Comparison of ENCODE assay signal across 15 mouse cellular contexts in the genomic region with DNA sequence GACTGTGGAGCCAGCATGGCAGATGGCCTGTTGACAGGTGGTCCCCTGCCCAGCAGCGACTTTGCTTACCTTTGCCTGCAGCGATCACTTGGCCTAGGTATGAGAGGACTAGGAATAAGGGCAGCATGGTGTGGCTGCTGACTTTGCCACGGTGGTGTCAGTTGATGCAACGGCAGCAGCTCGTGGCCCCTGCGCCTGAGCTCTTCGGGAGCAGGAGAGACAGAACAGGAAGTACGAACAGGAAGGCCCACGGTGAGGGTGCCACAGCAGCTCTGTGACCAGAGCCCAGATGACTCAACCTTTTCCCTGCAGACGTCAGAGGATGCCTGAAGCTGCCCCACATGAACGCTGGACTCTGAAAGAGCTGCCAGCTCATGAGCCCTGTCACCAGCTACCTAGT. TPM values are rescaled to one million over a fixed set of nuclear protein-coding genes. Genes with fewer than 3 reads are reported as not detected.
DNase-seq lines count a peak whose midpoint lies in the region; ATAC-seq and TF ChIP-seq lines count a peak whose summit lies in the region.
"Had no signal": no experiment of that assay in that cellular context is flagged by ENCODE, and none has a peak within 500 bp of the region (broad histone marks: within the 10 kb centered on the region; RNA-seq: fewer than 3 reads in every experiment).

TSS of gene Adam3 (minus strand) at position 223 of the 400 bp plus-strand sequence.

- no peaks in the 10 kb centered on the region for H3K36me3 ChIP-seq in heart, postnatal 0 days (replicated peaks; ENCODE audit: control insufficient read depth, insufficient read depth, low read length)
- H3K36me3 ChIP-seq in heart, adult 2 months (ENCODE audit: control insufficient read depth, insufficient read depth, low read length): no peaks in the 10 kb centered on the region
- H3K36me3 ChIP-seq: heart, embryonic 15.5 days; liver, embryonic 13.5 days had no signal

- TF ChIP-seq EP300 in heart, postnatal 0 days (IDR thresholded peaks at IDR 0.05; ENCODE audit: low read depth): no peak
- TF ChIP-seq EP300 in heart, adult 2 months (IDR thresholded peaks at IDR 0.05; ENCODE audit: insufficient read depth, low read depth, low read length): no peak

- H3K4me3 ChIP-seq in heart, postnatal 0 days (ENCODE audit: low read depth, low read length): no peak within 1 kb of the TSS
- no peak within 1 kb of the TSS for H3K4me3 ChIP-seq in heart, adult 2 months
- peak within 1 kb of the TSS; percentile 2 for H3K4me3 ChIP-seq in bone marrow macrophage, adult 2 months (ENCODE audit: insufficient read depth, low read length)
- H3K4me3 ChIP-seq: heart, embryonic 15.5 days; left cerebral cortex, adult 2 months; liver, embryonic 13.5 days had no signal

- ATAC-seq in heart, postnatal 0 days (ENCODE audit: insufficient read depth, low read depth): peak; percentile 20; the same call in 1 of the 2 replicates
- ATAC-seq: midbrain, embryonic 16.5 days had no signal

- H3K4me2 ChIP-seq in heart, postnatal 0 days (ENCODE audit: low read depth, low read length): no peak within 1 kb of the TSS
- H3K4me2 ChIP-seq: heart, embryonic 15.5 days; liver, embryonic 13.5 days had no signal

- no peak within 1 kb of the TSS for H3K27ac ChIP-seq in heart, postnatal 0 days (ENCODE audit: low read depth)
- H3K27ac ChIP-seq in heart, adult 2 months: no peak within 1 kb of the TSS
- H3K27ac ChIP-seq in bone marrow macrophage, adult 2 months (ENCODE audit: insufficient read depth, low read depth, low read length): no peak within 1 kb of the TSS
- H3K27ac ChIP-seq: heart, embryonic 15.5 days; left cerebral cortex, adult 2 months; liver, embryonic 13.5 days had no signal

- no peaks in the 10 kb centered on the region for H3K27me3 ChIP-seq in heart, postnatal 0 days (ENCODE audit: control insufficient read depth, insufficient read depth, low read length)
- H3K27me3 ChIP-seq in heart, adult 2 months (ENCODE audit: control insufficient read depth, insufficient read depth, low read length): no peaks in the 10 kb centered on the region
- H3K27me3 ChIP-seq: heart, embryonic 15.5 days; liver, embryonic 13.5 days had no signal

- no peaks in the 10 kb centered on the region for H3K79me2 ChIP-seq in heart, adult 2 months (replicated peaks; ENCODE audit: control insufficient read depth, insufficient read depth, low read length)

- intact Hi-C loops in heart, adult 2 months (cut with DNase I): no loop called here

- TF ChIP-seq POLR2A in heart, adult 2 months (IDR thresholded peaks at IDR 0.05; ENCODE audit: insufficient read depth, low read depth, low read length): no peak
- no peak for TF ChIP-seq POLR2A in bone marrow macrophage, adult 2 months (IDR thresholded peaks at IDR 0.05; ENCODE audit: borderline replicate concordance, low read depth, low read length)

- TF ChIP-seq CTCF in heart, postnatal 0 days (IDR thresholded peaks at IDR 0.05; ENCODE audit: low read depth): no peak
- no peak for TF ChIP-seq CTCF in heart, adult 2 months (IDR thresholded peaks at IDR 0.05)
- TF ChIP-seq CTCF in bone marrow macrophage, adult 2 months (IDR thresholded peaks at IDR 0.05; ENCODE audit: low read depth, low read length): no peak

- H3K4me1 ChIP-seq in heart, postnatal 0 days (ENCODE audit: control insufficient read depth, insufficient read depth): no peaks in the 10 kb centered on the region
- no peaks in the 10 kb centered on the region; the same call in 1 of the 2 replicates for H3K4me1 ChIP-seq in heart, adult 2 months (ENCODE audit: control insufficient read depth, insufficient read depth, low read length)
- peaks cover 14% of the 10 kb centered on the region for H3K4me1 ChIP-seq in bone marrow macrophage, adult 2 months (ENCODE audit: control insufficient read depth, insufficient read depth, low read length)
- H3K4me1 ChIP-seq: heart, embryonic 15.5 days; liver, embryonic 13.5 days had no signal

- H3K9me3 ChIP-seq in heart, postnatal 0 days (replicated peaks; ENCODE audit: control insufficient read depth, low read length): no peaks in the 10 kb centered on the region
- H3K9me3 ChIP-seq: heart, embryonic 15.5 days; liver, embryonic 13.5 days had no signal

- DNase-seq in heart, postnatal 0 days (ENCODE audit: low spot score): no peak
- DNase-seq in heart, adult 2 months: no peak
- DNase-seq in 416B (ENCODE audit: low read depth): peak; percentile 56
- DNase-seq in lung, postnatal 10 days: peak; percentile 7
- DNase-seq in adrenal gland, postnatal 36 days: no peak
- no peak for DNase-seq in embryo, embryonic 9.5 days (ENCODE audit: extremely low spot score)
- DNase-seq in cerebellum, postnatal 36 days: no peak
- DNase-seq: adrenal gland, postnatal 25 days; kidney, postnatal 36 days; liver, embryonic 13.5 days had no signal

- 37% methylated on average over 11 of the region's 11 CpGs for WGBS in heart, postnatal 0 days
- 29% methylated on average over 11 of the region's 11 CpGs for WGBS in heart, adult 2 months

- H3K9ac ChIP-seq in heart, postnatal 0 days (replicated peaks; ENCODE audit: low read depth, low read length): no peak within 1 kb of the TSS
- H3K9ac ChIP-seq in heart, adult 2 months (ENCODE audit: low read depth, low read length): no peak within 1 kb of the TSS
- H3K9ac ChIP-seq: heart, embryonic 15.5 days; liver, embryonic 13.5 days had no signal

RNA-seq across cellular contexts. Expression of gene Adam3, which starts in this region (rescaled TPM):
- total RNA-seq in heart, postnatal 0 days (2014; rRNA removed; ENCODE audit: low replicate concordance): not detected in 2 replicates
- not detected in 2 replicates for polyA plus RNA-seq in heart, postnatal 0 days (2015; fragmentation: Nextera tagmentation; extraction: Ambion mirVana)
- total RNA-seq in heart, adult 2 months (2021): not detected
- 0.20 and 0.73 TPM in 2 replicates for polyA plus RNA-seq in heart, adult 2 months (2012; rRNA removed)
- polyA plus RNA-seq in bone marrow macrophage, adult 2 months (2012; ENCODE audit: insufficient read depth, insufficient read length, missing spikeins): not detected in 2 replicates
- total RNA-seq in adrenal gland, postnatal 36 days (2021): not detected
- total RNA-seq: adrenal gland, postnatal 25 days; left cerebral cortex, adult 2 months had no signal
- polyA plus RNA-seq: heart, embryonic 15.5 days; midbrain, embryonic 16.5 days; neural tube, embryonic 14.5 days had no signal

Comparison
In these comparisons a context has a peak if more than half of its experiments do, and no peak if none do; other contexts are left out.
1. Peak in ATAC-seq in heart, postnatal 0 days; RNA of the gene not detected or under 1 TPM.
2. DNase-seq: peak in 416B (single experiment) and lung, postnatal 10 days (single experiment); none in heart, postnatal 0 days (single experiment), heart, adult 2 months (0 of 2), adrenal gland, postnatal 36 days (0 of 2), embryo, embryonic 9.5 days (single experiment) and cerebellum, postnatal 36 days (0 of 2).